Mouse (Mus musculus) frontal cortex, postnatal 14 days (tissue): Measurements from ENCODE around the gene Socs1.

ENCODE experiments used
- DNase-seq, 2 experiments: peaks; one replicate each; pipeline ENCODE4 v3.0.0; 2022; ENCODE audit warnings: low spot score in 2 of 2

The Socs1 gene

GRCm38 (mm10) chr16:10763540-10764264, 21.6 kb downstream of the Socs1 start:
- no peak for DNase-seq

- no peak for DNase-seq
Measured at GRCm38 (mm10) chr16:10762569-10763180, 22.7 kb downstream of the Socs1 start.

GRCm38 (mm10) chr16:10761182-10761581, 24.2 kb downstream of the Socs1 start:
- DNase-seq, result no peak

GRCm38 (mm10) chr16:10756168-10756567, 29.2 kb downstream of the Socs1 start:
- DNase-seq, result no peak

GRCm38 (mm10) chr16:10754521-10755296, 30.6 kb downstream of the Socs1 start:
- DNase-seq, result no peak

GRCm38 (mm10) chr16:10749824-10750223, 35.5 kb downstream of the Socs1 start:
- peak in 1 of 2 experiments; percentile 30 for DNase-seq

GRCm38 (mm10) chr16:10749226-10749625, 36.1 kb downstream of the Socs1 start:
- DNase-seq, result no peak

- no peak for DNase-seq
Measured at GRCm38 (mm10) chr16:10741082-10741481, 44.3 kb downstream of the Socs1 start.

- DNase-seq, result no peak
Measured at GRCm38 (mm10) chr16:10739854-10740398, 45.4 kb downstream of the Socs1 start.

- DNase-seq, result no peak
Measured at GRCm38 (mm10) chr16:10738866-10739265, 46.5 kb downstream of the Socs1 start.

- DNase-seq, result no peak
Measured at GRCm38 (mm10) chr16:10737571-10737970, 47.8 kb downstream of the Socs1 start.

- no peak for DNase-seq
Measured at GRCm38 (mm10) chr16:10736364-10736763, 49.0 kb downstream of the Socs1 start.

- no peak for DNase-seq
Measured at GRCm38 (mm10) chr16:10735781-10736180, 49.6 kb downstream of the Socs1 start.

- no peak for DNase-seq
Measured at GRCm38 (mm10) chr16:10732421-10732820, 52.9 kb downstream of the Socs1 start.
